Mouse (Mus musculus) lung, postnatal 10 days (tissue): ENCODE data around the gene Lrp1.

Experiments used
- DNase-seq: peaks from one replicate; pipeline ENCODE4 v3.0.0; 2021

Gene Lrp1

DNA sequence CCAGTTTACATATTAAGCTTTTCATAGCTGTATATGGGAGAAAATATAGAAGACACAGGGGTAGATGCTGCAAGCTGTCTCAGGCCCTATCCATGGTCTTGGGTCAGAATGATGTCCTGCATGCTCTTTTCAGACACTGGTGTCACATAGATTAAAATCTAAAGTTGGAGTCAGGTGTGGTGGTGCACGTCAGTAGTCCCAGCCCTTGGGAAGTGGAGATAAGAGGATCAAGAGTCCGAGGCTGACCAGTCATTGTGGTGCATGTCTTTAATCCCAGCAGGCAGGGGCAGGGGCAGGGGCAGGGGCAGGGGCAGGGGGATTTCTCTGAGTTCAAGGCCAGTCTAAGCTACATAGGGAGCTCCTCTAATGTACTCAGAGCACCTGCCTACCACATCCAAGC lies 24.8 kb upstream of the Lrp1 start:
- no peak for DNase-seq

DNA sequence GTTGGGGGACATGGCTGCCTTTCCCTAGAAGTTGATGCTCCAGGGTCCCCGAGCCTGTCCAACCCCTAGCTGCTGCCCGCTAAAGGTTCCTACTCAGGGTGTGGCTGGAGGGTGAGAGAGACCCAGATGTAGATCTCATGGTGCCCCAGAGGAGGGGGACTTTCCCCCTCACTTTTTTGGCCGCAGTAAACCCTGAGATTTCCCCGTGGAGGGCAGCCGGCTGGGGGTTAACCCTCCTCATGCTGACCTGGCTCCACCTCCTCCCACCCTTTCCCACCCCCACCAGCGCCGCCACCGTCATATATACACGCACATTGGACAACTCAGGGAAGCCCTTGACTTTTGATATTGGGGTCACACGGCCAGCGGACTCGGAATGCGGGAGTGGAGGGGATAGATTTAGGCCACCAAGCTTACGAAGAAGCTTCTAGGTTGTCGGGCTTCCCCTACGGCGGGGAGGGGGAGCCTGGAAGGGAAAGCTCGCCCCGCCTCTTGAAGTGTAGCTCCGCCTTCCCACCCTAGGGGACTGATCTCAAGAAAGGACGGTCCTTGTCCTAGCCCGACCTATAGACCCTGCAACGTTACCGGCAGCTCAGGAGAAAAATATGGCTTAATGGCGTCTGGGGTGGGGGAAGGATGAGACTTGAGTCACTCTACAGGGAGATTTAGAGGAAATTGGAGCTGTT lies 22.7 kb upstream of the Lrp1 start:
- peak; percentile 94 for DNase-seq

DNA sequence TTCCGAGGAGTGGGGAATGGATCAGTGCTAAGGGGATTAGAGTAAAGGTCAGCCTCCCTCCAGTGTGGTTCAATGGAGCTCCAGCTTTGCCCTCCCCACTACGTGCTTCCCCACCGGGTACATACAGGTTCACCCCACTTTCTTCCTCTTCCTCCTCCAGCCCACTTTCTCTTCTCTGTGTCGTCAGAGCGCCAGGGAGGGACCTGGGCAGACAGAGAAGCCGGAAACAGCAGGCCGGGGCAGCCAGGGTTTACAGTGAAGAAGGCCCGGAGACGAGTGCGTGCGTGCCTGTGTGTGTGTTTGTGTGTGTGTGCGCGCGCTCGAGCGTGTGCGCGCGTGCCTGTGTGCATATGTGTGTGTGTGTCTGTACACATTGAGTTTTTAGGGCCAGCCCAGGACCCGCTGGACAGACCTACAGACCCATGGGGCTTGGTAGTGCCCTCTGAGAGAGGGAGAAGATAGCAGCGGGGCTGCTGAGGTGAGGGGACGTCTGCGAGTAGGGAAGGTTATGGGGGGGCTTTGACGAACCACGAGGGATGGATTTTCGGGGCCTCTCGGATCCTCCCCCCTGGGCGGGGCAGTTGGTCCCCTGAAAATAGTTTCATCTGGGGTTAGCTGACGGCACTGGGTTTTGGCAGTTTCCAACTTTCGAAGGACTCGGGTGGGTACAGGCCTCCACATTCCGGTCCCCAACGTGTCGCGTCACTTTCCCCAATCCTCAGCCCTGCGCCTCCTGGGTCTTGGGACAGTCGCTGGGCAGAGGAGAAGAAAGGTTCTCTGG lies 22.0 kb upstream of the Lrp1 start, which contains the start of gene Stat6:
Gene Stat6, plus strand, starts transcription at position 215 of the 781 bp plus-strand sequence.
- peak; percentile 91 for DNase-seq

DNA sequence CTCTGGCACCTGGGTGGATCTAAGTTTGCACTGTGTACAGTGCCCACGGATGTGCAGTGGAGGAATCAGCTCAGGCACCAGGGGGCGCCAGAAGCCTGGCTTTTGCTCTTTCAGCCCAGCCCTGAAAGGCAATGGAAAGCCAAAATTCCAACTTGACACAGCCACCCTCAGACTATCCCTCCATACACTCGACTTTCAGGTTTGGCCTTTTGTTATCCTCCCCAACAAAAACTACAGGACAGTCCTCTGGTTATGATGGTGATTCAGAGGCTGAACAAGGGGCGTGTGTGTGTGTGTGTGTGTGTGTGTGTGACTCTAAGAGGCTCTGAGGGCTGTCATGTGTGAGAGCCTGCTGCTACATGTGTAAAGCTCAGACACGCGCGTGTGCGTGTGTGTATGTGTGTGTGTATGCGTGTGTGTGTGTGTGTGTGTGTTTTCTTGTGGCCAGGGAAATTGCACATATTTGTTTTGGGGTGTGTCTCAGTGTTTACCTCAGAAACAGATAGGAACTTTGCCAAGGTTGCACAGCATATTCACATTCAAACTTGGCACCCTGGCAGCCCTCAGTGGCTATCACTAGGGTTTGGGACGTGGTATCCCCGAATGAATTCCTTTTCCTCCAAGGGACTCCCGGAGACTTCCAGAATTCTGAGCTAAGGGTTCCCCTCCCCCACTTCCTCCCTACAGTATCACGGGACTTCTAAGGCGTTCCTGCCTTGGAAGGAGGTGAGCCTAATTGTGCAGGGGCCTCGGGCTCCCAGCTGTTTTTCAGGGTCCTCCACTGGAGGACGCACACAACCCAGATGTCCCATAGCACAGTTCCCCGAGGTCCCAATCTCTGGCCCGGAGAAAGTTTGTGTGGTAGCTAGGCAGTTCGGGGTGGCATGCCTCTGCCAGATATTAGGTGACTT lies 21.2 kb upstream of the Lrp1 start:
- peak; percentile 94 for DNase-seq

DNA sequence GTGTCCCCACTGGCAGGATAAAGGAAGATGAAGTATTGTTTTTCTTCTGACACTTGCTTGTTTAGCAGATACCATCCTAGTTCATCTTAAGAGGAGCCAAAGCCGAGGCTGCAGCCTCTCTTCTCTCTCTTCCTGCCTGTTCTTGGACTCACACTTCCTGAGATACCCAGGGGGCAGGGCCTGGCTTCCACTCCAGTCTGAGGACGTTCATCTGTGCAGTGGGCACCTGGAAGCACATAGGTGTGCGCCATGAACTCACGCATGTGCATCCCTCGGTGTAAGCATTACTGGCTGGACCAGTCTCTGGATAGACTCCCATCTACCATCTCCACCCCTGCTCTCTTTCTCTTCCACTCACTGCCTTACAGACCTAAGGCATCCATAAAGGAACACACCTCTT lies 19.5 kb upstream of the Lrp1 start:
- DNase-seq, result no peak

DNA sequence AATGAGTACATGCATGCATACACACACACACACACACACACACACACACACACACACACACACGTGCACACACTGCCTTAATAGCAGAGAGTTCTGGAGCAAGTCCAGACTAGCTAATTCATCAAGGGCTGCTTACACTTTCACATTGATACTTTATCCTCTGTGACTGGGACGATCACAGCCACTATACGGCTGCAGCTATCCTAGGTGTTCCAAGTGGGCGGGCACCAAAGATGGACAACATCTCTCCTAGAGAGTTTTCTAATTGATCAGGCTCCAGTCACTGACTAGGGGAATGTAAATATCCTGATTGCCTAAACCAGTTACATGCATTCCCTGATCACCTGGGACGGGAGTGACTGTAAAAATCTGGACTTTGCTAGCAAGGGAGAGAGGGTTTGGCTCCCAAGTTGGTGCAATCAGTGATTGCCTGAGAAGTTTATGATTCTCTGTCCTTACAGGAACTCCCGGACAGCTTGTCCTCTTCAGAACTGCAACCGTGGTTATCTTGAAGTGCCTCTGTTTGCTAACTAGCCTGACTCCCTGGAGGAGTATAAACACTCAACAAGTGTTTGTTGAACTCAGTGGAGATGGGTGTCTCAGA lies 11.8 kb upstream of the Lrp1 start:
- DNase-seq, result no peak

DNA sequence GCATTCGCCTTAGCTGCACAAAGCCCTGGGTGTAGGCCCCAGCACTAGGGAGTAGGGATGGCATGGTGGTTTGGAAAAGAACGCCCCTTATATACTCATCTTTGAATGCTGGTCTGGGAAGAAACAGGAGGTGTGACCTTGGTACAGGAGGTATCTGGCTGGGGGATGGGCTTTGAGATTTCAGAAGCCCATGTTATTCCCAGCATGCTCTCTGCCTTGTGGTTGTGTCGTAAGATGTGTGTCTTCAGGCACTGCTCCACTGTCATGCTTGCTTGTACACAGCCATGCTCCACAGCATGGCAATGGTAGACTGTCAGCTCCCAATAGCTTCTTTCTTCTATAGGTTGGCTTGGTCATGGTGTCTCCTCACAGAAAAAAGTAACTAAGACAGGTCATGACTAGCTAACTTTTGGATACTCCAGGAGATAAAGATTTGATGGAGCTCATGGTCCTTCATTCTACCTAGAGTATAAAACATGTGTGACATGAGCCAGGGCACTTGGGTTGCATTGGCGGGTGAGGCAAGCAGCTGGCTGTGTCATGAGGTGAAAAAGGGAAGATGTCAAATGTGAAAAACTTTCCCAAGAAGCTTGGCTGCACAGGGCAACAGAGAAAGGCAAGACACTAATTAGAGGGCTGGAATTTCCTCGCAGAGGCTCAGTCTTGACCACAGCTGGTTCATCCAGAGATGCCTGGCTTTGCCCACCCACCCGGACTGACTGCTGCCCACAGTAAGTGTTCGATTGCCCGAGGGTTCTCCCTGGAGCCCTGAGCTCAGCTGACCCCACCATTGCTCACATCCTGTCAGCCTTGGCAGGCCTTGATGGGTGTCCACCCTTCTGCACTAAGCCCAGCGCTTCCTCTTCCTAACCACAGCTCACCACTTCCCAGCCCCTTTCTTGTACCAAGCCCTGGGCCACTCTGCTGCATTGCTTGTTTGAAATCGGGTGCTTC lies 10.6 kb upstream of the Lrp1 start:
- DNase-seq, result peak; percentile 54

DNA sequence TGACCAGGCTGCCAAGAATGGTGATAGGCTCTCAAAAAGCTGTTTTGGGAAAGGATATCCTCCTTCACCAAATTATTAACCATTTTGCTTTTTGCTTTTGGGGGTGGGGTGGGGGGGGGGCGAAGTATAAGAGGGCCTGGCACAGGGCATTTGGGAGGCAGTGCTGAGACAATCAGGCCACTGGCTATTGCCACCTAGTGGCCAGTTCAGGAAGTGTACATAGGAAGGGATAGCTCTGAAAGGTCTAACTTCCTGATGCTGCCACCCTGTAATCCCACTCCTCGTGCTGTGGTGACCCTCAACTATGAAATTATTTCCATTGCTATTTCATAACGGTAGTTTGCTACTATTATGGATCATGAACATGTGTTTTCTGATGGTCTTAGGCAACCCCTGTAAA lies 5.5 kb upstream of the Lrp1 start:
- DNase-seq, result peak; percentile 64

DNA sequence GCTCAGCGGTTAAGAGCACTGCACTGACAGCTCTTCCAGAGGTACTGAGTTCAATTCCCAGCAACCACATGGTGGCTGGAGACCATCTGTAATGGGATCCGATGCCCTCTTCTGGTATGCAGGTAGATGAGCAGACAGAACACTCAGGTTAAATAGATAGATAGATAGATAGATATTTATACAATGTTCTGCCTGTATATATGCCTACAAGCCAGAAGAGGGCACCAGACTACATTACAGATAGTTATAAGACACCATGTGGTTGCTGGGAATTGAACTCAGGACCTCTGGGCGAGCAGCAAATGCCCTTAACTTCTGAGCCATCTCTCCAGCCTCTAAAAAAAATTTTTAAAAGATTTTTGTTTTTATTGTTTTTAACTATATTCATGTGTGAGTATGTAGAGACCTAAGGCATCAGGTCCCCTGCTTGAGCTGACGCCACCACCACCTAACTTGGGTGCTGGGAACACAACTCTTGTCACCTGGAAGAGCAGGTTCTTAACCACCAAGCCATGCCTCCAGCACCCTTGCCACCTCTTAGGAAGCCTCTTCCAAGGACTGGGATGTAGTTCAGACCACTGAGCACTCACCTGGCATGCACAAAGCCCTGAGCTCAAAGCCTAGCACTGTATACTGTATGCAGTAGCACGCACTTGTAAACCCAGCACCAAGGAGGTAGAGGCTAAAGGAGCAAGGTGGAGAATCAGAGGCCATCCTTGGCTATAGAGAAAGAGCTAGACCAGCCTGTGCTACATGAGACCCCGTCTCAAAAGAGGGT lies 2.7 kb upstream of the Lrp1 start:
- DNase-seq, result no peak

DNA sequence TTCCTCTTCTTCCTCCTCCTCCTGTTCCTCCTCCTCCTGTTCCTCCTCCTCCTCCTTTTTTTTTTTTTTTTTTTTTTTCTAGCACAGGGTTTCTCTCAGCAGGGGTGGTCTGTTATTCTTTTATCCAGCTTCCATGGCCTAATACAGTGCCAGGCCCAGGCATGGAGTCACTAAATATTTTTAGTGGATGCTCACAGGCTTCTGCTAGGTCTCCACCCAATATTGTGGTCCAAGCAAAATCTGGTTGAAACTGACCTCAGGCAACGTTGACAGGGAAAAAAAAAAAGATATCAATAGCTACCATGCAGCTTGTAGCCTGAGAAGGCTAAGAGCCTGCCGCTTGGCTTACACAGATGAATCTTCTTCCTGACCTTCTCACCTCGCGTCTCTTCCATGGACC lies 1.7 kb upstream of the Lrp1 start:
- DNase-seq, result no peak

DNA sequence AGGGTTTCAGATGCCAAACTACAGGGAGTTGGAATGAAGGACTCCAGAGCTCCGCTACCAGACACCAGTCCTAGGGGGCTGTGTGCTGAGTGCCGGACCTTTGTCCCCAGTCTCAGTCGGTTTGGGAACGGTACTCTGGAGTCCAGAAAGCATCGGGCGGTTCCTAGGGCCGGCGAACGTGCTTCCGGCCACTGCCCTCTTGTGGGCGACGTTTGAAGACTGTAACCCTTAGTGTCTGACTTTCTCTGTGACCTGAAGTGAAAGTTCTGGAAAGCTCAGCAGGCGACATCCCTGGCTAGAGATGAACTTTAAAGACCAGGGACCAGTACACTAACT lies 1.1 kb upstream of the Lrp1 start:
- DNase-seq, result peak; percentile 89

DNA sequence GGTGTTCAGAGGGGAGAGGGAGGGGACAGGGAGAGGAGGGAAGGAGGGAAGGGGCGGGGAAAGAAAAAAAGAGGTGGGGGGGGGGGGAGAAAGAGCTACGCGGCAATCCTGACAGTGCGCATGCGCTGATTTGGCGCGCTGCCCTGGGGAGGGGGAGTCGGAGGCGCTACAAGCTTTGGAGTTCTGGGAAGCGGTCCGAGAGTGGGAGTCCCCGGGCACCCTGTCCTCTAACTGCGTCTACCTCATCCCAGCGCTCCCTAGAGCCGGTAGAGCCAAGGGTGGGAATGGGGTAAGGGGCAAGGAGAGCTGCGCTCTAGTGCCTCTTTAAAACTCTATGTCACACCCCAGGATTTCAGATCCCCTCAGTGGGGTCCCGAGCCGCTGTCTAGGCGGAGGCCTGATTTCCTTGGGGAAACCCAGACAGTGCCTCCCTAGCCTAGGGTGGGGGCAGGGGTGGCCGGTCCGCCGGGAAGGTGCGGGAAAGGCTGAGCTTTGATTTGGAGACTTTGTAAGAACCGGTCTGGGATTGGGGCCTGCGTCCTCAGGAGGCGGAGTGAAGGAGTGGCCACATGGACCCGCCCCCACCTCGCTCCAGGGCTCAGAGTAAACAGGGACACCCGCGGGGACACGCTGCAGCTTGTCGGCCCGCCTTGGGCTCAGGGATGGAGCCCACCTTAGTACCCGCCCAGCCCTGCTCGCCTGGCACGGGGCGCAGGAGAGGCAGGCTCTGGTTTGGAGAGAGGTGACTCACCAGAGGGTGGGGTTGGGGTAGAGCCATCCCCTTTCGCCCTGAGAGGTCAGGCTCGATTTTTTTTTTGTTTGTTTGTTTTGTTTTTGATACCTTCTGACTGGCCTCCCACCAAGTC lies 476 bp upstream of the Lrp1 start:
- DNase-seq, result peak; percentile 96

DNA sequence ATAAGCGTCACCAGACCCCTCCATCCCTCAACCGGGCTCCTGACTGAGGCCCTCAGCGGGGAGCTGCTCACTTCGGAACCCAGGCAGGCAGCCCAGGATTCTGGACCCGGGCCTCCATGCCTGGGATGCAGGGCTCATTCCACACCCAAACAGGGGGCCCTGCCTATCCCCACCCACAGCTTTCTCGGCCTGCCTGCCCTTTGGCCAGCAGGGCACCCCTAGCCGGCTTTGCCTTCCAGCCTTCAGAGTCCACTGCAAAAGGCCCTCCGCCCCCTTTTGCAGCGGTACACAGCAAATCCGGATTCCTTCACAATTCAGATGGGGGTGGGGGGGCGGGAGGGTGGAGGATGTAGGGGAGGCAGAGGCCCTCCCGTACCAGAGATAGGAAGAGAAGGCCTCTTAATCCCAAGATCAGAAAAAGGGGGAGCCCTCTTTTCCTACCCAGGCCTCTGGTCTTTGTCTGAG lies 975 bp downstream of the Lrp1 start:
- DNase-seq, result peak; percentile 64

DNA sequence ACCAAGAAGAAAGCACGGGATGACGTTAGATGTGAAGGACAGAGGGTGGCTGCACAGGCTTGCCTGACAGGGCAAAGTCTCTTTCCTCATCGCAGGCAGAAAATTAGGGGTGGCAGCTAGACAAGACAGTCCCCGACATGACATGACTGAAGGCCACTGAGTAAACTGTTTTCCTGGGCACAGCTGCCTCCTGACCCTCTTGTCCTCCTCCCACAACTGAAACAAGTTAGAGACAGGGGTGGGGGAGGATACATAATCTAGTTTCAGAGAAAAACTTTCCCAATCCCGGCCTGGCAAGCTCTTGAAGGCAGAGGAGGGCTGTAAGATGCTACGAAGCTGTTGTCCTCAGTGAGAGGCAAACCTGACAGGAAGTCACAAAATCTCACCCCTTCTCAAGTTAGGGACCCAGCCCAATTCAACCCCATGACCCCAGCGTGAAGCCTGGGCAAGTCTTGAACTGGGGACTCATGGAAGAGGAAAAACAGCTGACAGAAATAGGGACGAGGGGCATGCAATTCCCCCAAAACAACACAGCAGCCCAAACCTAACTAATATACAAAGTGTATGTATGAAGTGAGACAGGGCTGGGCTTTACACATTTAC lies 1.7 kb downstream of the Lrp1 start:
- DNase-seq, result peak; percentile 68

DNA sequence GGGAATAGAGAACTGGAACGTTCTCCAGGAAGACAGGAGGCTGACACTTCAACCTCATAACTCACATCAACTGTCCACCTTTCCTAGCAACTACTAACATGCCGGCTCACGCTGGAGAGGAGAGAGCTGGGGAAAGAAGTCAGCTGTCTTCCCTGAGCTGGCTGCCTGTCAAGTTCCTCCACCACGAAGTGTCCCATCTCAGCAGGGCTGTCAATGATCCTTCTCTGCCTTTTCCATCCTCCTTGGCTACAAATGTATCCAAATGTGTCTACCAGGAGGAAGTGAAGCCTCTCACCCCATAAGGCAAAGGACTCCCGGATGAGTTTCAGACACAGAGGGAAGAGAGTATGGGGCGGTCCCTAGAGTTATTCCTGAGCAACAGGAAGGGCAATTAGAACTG lies 2.8 kb downstream of the Lrp1 start:
- peak; percentile 72 for DNase-seq

DNA sequence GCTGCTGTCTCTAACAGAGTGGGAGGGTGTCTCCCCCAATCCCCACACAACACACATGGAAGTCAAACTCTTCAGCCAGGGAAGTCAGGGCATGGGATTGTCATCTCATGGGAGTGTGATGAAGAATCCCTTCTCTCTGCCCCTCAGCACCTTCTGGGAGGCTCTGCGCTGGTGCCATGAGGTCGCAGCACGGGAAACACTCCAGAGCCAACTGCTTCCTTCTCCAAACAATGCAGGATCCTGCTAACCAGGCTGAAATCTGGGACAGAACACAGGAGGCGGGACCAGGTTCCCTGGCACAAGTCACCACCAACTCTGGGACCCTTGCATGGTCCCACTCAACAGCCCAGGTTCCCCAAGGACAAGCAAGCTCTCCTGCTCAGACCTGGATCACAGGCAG lies 3.7 kb downstream of the Lrp1 start:
- no peak for DNase-seq

DNA sequence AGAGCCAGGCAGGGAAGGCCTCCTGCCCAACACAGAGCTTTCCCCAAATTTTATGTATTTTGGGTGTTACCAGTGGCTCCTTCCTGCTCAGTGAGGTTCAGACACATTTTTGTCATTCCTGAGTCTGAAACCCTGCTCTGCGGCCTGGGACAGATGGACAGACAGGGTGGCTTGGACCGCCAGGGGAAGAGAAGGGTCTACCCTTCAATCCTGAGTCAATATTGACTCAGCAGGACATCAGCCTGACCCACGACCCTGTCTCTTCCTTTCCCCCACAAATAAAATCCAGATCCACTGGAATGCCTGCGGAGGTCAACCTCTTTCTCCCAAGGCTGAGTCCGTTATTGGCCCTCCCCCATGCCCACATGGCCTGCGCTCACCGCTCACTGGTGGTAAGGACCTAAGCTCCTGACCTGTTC lies 4.7 kb downstream of the Lrp1 start:
- DNase-seq, result no peak

DNA sequence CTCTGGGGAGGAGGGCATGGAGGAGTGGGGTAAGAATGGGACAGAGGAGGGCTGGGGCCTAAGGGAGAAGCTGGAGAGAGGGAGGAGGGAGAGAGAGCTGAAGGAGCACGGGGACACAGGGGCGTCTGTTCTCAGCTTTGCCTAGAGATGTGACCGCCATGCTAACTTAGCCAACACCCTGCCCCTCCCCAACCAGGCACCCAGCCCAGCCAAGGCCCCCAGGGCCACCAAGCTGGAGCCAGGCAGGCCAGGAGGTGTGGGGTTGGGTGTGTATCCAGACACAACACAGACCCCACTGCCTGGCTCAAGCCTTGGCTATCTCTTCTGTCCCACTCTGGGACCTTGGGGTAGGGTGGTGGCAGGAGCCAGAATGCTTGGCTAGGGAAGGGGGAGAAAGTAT lies 5.4 kb downstream of the Lrp1 start:
- DNase-seq, result peak; percentile 62

DNA sequence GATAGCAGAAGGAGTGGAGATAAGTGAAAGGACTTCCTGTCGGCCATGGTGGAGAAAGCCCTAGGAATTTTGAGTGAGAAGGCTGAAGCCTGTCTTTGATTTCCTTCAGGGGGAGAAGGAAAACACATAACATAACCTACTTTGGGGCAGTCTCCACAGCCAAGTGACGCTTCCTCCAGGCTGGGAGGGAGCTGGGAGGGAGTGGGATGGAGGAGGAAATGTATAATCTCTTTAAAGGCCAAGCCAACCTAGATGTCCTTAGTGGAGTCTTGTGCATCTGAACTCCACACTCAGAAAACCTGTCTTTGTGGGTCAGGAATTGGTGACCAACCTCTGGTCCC lies 5.9 kb downstream of the Lrp1 start:
- DNase-seq, result no peak
